Mouse (Mus musculus) embryonic fibroblast, embryonic 13.5 days (primary cell): ENCODE measurements around the gene Yy1. TPM values are rescaled to one million over a fixed set of nuclear protein-coding genes. Genes with fewer than 3 reads are reported as not detected.
"Not testable (repeated sequence)": the region's sequence is repeated elsewhere in the genome, so short reads cannot be mapped to it uniquely, and the experiment has no call there.

Experiments
- H3K27ac ChIP-seq: 2 replicates; pipeline ENCODE4 v1.5.1; 2012; ENCODE audit warnings: low read length, control low read depth, inconsistent platforms; ENCODE audit not compliant: insufficient read depth
- H3K4me1 ChIP-seq: 2 replicates; pipeline ENCODE4 v1.6.1; 2011; ENCODE audit warnings: low read length; ENCODE audit not compliant: control insufficient read depth, insufficient read depth
- H3K4me3 ChIP-seq: 2 replicates; pipeline ENCODE4 v1.5.1; 2011; ENCODE audit warnings: mild to moderate bottlenecking, control low read depth, low read length; ENCODE audit not compliant: insufficient read depth
- CTCF ChIP-seq: IDR thresholded peaks from 2 replicates; pipeline ENCODE4 v1.5.1; 2011; ENCODE audit warnings: mild to moderate bottlenecking, control low read depth, low read length, moderate library complexity, borderline replicate concordance; ENCODE audit not compliant: insufficient read depth
- POLR2A ChIP-seq: IDR thresholded peaks from 2 replicates; pipeline ENCODE4 v1.6.1; 2011; ENCODE audit warnings: low read depth, mild to moderate bottlenecking, control low read depth, low read length, moderate library complexity
- polyA plus RNA-seq: library from polyadenylated mRNA; stranded (reverse); fragments of >200 nt; gene quantifications from 2 replicates; pipeline ENCODE4 v1.2.4, GENCODE M21; 2011; ENCODE audit warnings: low read depth; ENCODE audit not compliant: missing spikeins, insufficient read length

Yy1 gene
- polyA plus RNA-seq, 1 experiment, result 71.2 TPM

DNA sequence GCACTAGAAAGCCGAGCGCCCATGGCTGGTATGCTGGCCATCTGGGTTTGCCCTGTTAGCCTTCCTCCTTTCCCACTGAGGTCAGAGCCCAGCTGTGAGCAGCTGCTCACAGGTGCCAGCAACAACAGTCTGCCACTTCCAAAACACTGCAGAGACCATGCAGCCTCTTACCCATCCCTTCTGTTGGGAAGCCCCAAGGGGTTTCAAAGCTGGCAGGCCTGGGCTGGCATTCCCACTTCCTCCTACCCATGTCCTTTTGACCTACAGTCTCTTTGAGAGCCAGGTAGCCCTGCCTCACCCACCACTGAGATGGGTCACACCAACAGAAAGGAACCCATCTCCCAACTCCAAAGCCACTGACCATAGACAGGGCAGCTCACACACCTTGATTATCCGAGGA lies 40.6 kb downstream of the Yy1 start:
- H3K4me3 ChIP-seq, result no peak overlapping the region
- TF ChIP-seq POLR2A, result no peak
- no peak for TF ChIP-seq CTCF
- no peak overlapping the region for H3K27ac ChIP-seq
- H3K4me1 ChIP-seq, result peaks cover 12% of the 10 kb centered on the region; the same call in 1 of the 2 replicates

- H3K4me1 ChIP-seq, result peaks cover 12% of the 10 kb centered on the region; the same call in 1 of the 2 replicates
- TF ChIP-seq POLR2A, result no peak
- TF ChIP-seq CTCF, result no peak
- no peak overlapping the region for H3K27ac ChIP-seq
- no peak overlapping the region for H3K4me3 ChIP-seq
Measured at GRCm38 (mm10) chr12:108834337-108834736, 41.6 kb downstream of the Yy1 start.

- H3K4me3 ChIP-seq, result peak overlapping the region; percentile 44; the same call in 1 of the 2 replicates
Measured at GRCm38 (mm10) chr12:108834786-108835185, 42.0 kb downstream of the Yy1 start.

DNA sequence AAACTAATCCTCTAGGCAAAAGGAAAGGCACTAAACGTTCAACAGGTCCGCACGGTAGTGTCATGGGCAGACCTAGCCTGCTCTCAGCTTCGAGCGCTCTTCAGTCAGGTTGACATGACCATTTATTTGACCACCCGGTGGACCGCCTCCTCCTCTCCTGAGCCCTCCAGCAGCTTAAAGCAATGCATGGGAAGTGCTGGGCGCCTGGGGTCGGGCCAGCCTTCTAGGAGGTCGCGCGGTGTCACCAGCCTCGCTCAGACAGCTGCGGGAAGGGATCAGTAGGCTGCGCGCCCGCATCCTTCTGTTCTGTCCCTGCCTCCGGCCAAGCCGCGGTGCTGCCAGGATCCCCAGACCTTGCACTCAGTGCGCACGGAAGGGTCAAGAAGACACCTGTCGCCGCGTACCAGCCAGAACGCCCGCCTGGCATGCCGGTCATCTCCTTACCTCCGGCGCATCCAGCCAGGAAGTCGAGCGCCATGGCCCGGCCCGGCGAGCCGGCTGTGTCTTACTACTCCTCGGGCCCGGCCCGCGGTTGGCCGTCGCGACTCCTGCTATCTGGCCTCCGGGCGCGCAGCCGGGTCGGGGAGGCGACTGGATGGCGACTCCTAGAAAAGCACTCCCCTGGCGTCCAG lies 42.6 kb downstream of the Yy1 start:
- Histone ChIP-seq H3K27ac (no peak overlapping the region), H3K4me3 (peak overlapping the region; percentile 44), H3K4me1 (peaks cover 12% of the 10 kb centered on the region; the same call in 1 of the 2 replicates)
- TF ChIP-seq POLR2A, result no peak; the same call in 1 of the 2 replicates
- TF ChIP-seq CTCF, result no peak

More at GRCm38 (mm10) chr12:108834786-108835185, 42.0 kb downstream of the Yy1 start:
- Histone ChIP-seq H3K27ac (no peak overlapping the region), H3K4me1 (peaks cover 12% of the 10 kb centered on the region; the same call in 1 of the 2 replicates)
- TF ChIP-seq CTCF, result no peak
- no peak for TF ChIP-seq POLR2A

DNA sequence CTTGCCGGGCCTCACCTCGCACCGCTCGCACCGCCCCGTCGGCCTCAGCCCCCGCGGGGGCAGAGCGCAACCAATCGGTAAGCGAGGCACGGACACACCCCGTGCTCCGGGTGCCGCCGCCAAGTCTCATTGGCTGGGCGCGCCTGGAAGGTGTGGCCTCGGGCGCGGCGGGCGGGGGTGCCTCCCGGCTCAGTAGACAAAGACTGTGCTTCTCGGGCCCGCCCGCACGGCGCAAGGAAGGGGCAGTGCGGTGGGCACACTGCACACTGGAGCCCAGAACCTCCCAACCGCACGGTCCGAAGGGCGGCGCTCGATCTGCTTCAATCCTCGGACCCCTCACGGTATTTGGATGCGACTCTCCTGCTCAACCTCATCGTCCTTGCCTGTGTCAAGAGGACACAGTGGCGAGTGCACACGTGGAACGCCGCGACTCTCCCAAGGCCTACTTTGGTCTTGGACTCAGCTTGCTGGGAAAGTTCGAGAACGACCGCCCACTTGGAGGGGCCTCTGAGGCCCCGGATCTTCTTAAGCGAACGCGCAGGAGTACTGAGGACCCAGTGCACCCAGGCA lies 43.2 kb downstream of the Yy1 start, which contains the start of the genes Slc25a29 and Slc25a47:
Gene Slc25a29, minus strand, starts transcription at position 44 of the 570 bp plus-strand sequence.
Gene Slc25a47, plus strand, starts transcription at position 207 of the 570 bp plus-strand sequence.
- Histone ChIP-seq H3K4me1 (peaks cover 12% of the 10 kb centered on the region; the same call in 1 of the 2 replicates), H3K27ac (peak within 1 kb of the TSS; percentile 81), H3K4me3 (peak within 1 kb of the TSS; percentile 66)
- TF ChIP-seq CTCF, result no peak
- peak; percentile 91 for TF ChIP-seq POLR2A

GRCm38 (mm10) chr12:108836722-108837121 lies 43.9 kb downstream of the Yy1 start:
- Histone ChIP-seq H3K4me3 (peak overlapping the region; percentile 66), H3K27ac (no peak overlapping the region), H3K4me1 (peaks cover 10% of the 10 kb centered on the region; the same call in 1 of the 2 replicates)
- TF ChIP-seq POLR2A (no peak), CTCF (no peak)

DNA sequence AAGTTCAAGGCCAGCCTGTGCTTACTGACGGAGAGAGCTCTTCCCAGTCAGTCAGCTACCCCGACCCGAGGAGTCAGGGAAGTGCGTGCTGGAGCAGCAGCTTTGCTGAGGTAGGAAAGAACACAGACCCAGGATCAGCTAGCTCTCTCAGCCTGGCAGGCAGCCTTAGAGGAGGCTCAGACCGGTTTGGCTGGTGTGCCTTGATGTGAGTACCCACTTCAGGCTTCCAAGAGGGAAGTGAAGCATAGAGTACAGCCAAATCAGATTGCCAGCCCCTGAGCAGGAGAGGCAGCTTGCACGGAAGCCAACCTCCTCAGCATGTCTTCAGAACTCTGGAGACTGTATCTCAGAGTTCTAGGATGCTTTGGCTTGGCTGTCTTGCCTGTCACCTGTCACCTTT lies 48.4 kb downstream of the Yy1 start:
- Histone ChIP-seq H3K4me3 (no peak overlapping the region), H3K27ac (no peak overlapping the region), H3K4me1 (peaks cover 3% of the 10 kb centered on the region; the same call in 1 of the 2 replicates)
- TF ChIP-seq POLR2A (no peak), CTCF (no peak)

GRCm38 (mm10) chr12:108842663-108843062 lies 49.9 kb downstream of the Yy1 start:
- Histone ChIP-seq H3K4me1 (0 out of 2 replicates have a peak, but pooled peaks cover 2% of the 10 kb centered on the region), H3K4me3 (no peak overlapping the region), H3K27ac (no peak overlapping the region)
- TF ChIP-seq CTCF (no peak), POLR2A (no peak)

- H3K4me1 ChIP-seq, H3K4me3 ChIP-seq, H3K27ac ChIP-seq: not testable (repeated sequence)
Measured at GRCm38 (mm10) chr12:108848033-108848432, 55.3 kb downstream of the Yy1 start.

DNA sequence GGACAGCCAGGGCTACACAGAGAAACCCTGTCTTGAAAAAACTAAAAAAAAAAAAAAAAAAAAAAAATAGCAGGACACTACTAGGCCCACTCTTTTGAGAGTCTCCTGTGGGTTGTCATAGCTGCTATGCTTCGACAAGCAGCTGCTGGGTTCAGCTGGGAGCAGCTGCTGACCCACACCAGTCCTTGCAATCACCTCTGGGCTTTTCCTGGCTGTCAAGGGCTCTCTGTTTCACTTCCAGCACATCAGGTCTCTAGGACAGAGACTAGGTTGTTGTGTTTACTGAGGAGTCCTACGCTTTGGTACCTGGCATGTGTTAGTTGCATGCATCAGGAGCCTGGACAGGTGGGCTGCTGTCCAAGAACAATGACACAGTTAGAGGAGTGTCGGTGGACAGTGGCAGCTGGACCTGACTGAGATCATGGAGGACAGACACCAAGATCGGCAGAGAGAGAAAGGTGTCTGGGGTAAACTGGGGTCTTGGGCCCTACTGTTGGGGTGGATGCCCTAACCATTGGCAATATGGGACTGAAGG lies 56.8 kb downstream of the Yy1 start:
- no peak overlapping the region for H3K4me3 ChIP-seq
- 0 out of 2 replicates have a peak, but pooled peaks cover 2% of the 10 kb centered on the region for H3K4me1 ChIP-seq
- TF ChIP-seq CTCF (no peak), POLR2A (no peak)
- H3K27ac ChIP-seq, result no peak overlapping the region
